Mouse (Mus musculus): Measurements from ENCODE around the gene Top3a.

Top3a gene

GRCm38 (mm10) chr11:60775578-60775977, 1.6 kb downstream of the Top3a start:
- in situ Hi-C loops (cut with MboI; ENCODE audit: low sequenced_read_pairs): no loop called here

- in situ Hi-C loops (cut with MboI; ENCODE audit: low sequenced_read_pairs): no loop called here
Observed at GRCm38 (mm10) chr11:60774841-60775240, 2.3 kb downstream of the Top3a start.

- in situ Hi-C loops (cut with MboI; ENCODE audit: low sequenced_read_pairs): no loop called here
Observed at GRCm38 (mm10) chr11:60774158-60774689, 2.9 kb downstream of the Top3a start.

GRCm38 (mm10) chr11:60772161-60772560, 5.0 kb downstream of the Top3a start:
- in situ Hi-C loops (cut with MboI; ENCODE audit: low sequenced_read_pairs): no loop called here

GRCm38 (mm10) chr11:60770776-60771175, 6.4 kb downstream of the Top3a start:
- in situ Hi-C loops (cut with MboI; ENCODE audit: low sequenced_read_pairs): no loop called here

- in situ Hi-C loops (cut with MboI; ENCODE audit: low sequenced_read_pairs): no loop called here
Observed at GRCm38 (mm10) chr11:60769322-60769721, 7.8 kb downstream of the Top3a start.

GRCm38 (mm10) chr11:60766969-60767368, 10.2 kb downstream of the Top3a start:
- in situ Hi-C loops (cut with MboI; ENCODE audit: low sequenced_read_pairs): no loop called here

- in situ Hi-C loops (cut with MboI; ENCODE audit: low sequenced_read_pairs): no loop called here
Observed at GRCm38 (mm10) chr11:60761681-60762080, 15.5 kb downstream of the Top3a start.

GRCm38 (mm10) chr11:60755570-60755969, 21.6 kb downstream of the Top3a start:
- in situ Hi-C loops (cut with MboI; ENCODE audit: low sequenced_read_pairs): no loop called here

- in situ Hi-C loops (cut with MboI; ENCODE audit: low sequenced_read_pairs): no loop called here
Observed at GRCm38 (mm10) chr11:60740321-60740720, 36.8 kb downstream of the Top3a start.

GRCm38 (mm10) chr11:60737450-60737849, 39.7 kb downstream of the Top3a start:
- in situ Hi-C loops (cut with MboI; ENCODE audit: low sequenced_read_pairs): no loop called here

- in situ Hi-C loops (cut with MboI; ENCODE audit: low sequenced_read_pairs): no loop called here
Observed at GRCm38 (mm10) chr11:60736491-60736890, 40.7 kb downstream of the Top3a start.

- in situ Hi-C loops (cut with MboI; ENCODE audit: low sequenced_read_pairs): no loop called here
Observed at GRCm38 (mm10) chr11:60735191-60735590, 42.0 kb downstream of the Top3a start.

- in situ Hi-C loops (cut with MboI; ENCODE audit: low sequenced_read_pairs): no loop called here
Observed at GRCm38 (mm10) chr11:60734206-60734605, 43.0 kb downstream of the Top3a start.

- in situ Hi-C loops (cut with MboI; ENCODE audit: low sequenced_read_pairs): no loop called here
Observed at GRCm38 (mm10) chr11:60731251-60731650, 45.9 kb downstream of the Top3a start.

GRCm38 (mm10) chr11:60730169-60730568, 47.0 kb downstream of the Top3a start:
- in situ Hi-C loops (cut with MboI; ENCODE audit: low sequenced_read_pairs): no loop called here

- in situ Hi-C loops (cut with MboI; ENCODE audit: low sequenced_read_pairs): no loop called here
Observed at GRCm38 (mm10) chr11:60729217-60729641, 47.9 kb downstream of the Top3a start.

- in situ Hi-C loops (cut with MboI; ENCODE audit: low sequenced_read_pairs): no loop called here
Observed at GRCm38 (mm10) chr11:60728260-60728761, 48.9 kb downstream of the Top3a start, which contains the start of gene Mief2. Gene Mief2 (plus strand): TSS chr11:60728398.

- in situ Hi-C loops (cut with MboI; ENCODE audit: low sequenced_read_pairs): no loop called here
Observed at GRCm38 (mm10) chr11:60727392-60728140, 49.6 kb downstream of the Top3a start.

- in situ Hi-C loops (cut with MboI; ENCODE audit: low sequenced_read_pairs): no loop called here
Observed at GRCm38 (mm10) chr11:60726601-60727391, 50.4 kb downstream of the Top3a start, which contains the start of gene Flii. Gene Flii (minus strand): TSS chr11:60727263.

- in situ Hi-C loops (cut with MboI; ENCODE audit: low sequenced_read_pairs): no loop called here
Observed at GRCm38 (mm10) chr11:60719263-60719662, 57.9 kb downstream of the Top3a start.

All from CH12F3 (cell line).